Mouse (Mus musculus) cerebellum, adult 2 months (tissue): ENCODE data around the gene Cdhr1.

Experiments
- CTCF ChIP-seq: fragments of 200-500 bp; IDR thresholded peaks from 2 replicates; pipeline ENCODE4 v1.5.1; 2011; ENCODE audit warnings: low read depth, mild to moderate bottlenecking, control low read depth, low read length, moderate library complexity, borderline replicate concordance; ENCODE audit not compliant: insufficient read depth
- POLR2A ChIP-seq: fragments of 200-500 bp; IDR thresholded peaks from 2 replicates; pipeline ENCODE4 v1.6.1; 2011; ENCODE audit warnings: low read length, control low read depth, borderline replicate concordance; ENCODE audit not compliant: insufficient read depth

- TF ChIP-seq CTCF (no peak), POLR2A (no peak)
These were observed 70.2 kb downstream of the Cdhr1 start for GRCm38 (mm10) chr14:37027951-37028350.
